Mouse (Mus musculus) midbrain, embryonic 11.5 days (tissue): ENCODE measurements around the gene Nup43. TPM values are rescaled to one million over a fixed set of nuclear protein-coding genes. Genes with fewer than 3 reads are reported as not detected.

Experiments
- ATAC-seq: fragments of 200-750 bp; cut with Nextera tagmentation; 2 replicates; pipeline ENCODE4 v1.8.0; 2017; ENCODE audit warnings: moderate TSS enrichment, moderate library complexity; ENCODE audit not compliant: low FRiP score
- DNase-seq: peaks from one replicate; pipeline ENCODE4 v3.0.0; 2015; ENCODE audit warnings: low spot score; ENCODE audit errors: missing footprints
- H3K27ac ChIP-seq: fragments of 300-500 bp; sonication (generic); 2 replicates; pipeline ENCODE4 v1.5.1; 2014; ENCODE audit warnings: low read depth, low read length
- H3K27me3 ChIP-seq: fragments of 300-500 bp; sonication (generic); 2 replicates; pipeline ENCODE4 v1.6.1; 2014; ENCODE audit warnings: mild to moderate bottlenecking, low read length, moderate library complexity, mixed read lengths; ENCODE audit not compliant: control insufficient read depth, insufficient read depth
- H3K36me3 ChIP-seq: fragments of 300-500 bp; sonication (generic); 2 replicates; pipeline ENCODE4 v1.6.1; 2014; ENCODE audit warnings: mild to moderate bottlenecking, low read length, moderate library complexity, mixed read lengths; ENCODE audit not compliant: control insufficient read depth, insufficient read depth
- H3K4me1 ChIP-seq: fragments of 300-500 bp; sonication (generic); 2 replicates; pipeline ENCODE4 v1.6.1; 2014; ENCODE audit warnings: low read length; ENCODE audit not compliant: control insufficient read depth, insufficient read depth
- H3K4me2 ChIP-seq: fragments of 300-500 bp; sonication (generic); 2 replicates; pipeline ENCODE4 v1.6.1; 2014; ENCODE audit warnings: mild to moderate bottlenecking, moderate library complexity
- H3K4me3 ChIP-seq: fragments of 300-500 bp; sonication (generic); 2 replicates; pipeline ENCODE4 v1.5.1; 2014; ENCODE audit warnings: low read depth, low read length
- H3K9ac ChIP-seq: fragments of 300-500 bp; sonication (generic); 2 replicates; pipeline ENCODE4 v1.6.1; 2014; ENCODE audit warnings: low read length
- H3K9me3 ChIP-seq: fragments of 300-500 bp; sonication (generic); 2 replicates; pipeline ENCODE4 v1.6.1; 2016; ENCODE audit warnings: low read length; ENCODE audit not compliant: control insufficient read depth
- WGBS: fragments of 180-500 bp; shearing (Covaris S2); extraction: QIAGEN DNeasy Blood & Tissue Kit; methylation state at CpG from one replicate; pipeline ENCODE4 v1.1.7; 2014; 5-methylcytosine and 5-hydroxymethylcytosine counted together
- polyA plus RNA-seq: library from polyadenylated mRNA; unstranded; fragments of >200 nt; fragmentation: Nextera tagmentation; extraction: Ambion mirVana; gene quantifications from 2 replicates; pipeline ENCODE4 v1.2.1, GENCODE M21; 2014

Nup43 gene
- polyA plus RNA-seq, 1 experiment from 2014 or later: 67.5 TPM

GRCm38 (mm10) chr10:7680731-7681301 lies 13.5 kb downstream of the Nup43 start, which contains the start of the genes Pcmt1 and Lats1:
Gene Pcmt1, minus strand, starts transcription at chr10:7681136.
Gene Lats1, plus strand, starts transcription at chr10:7681214.
- DNase-seq (peak; percentile 97), ATAC-seq (peak; percentile 94)
- Histone ChIP-seq H3K27ac (peak within 1 kb of the TSS; percentile 89), H3K36me3 (peaks cover 16% of the 10 kb centered on the region), H3K4me2 (peak within 1 kb of the TSS; percentile 70), H3K27me3 (no peaks in the 10 kb centered on the region), H3K4me1 (peaks cover 20% of the 10 kb centered on the region), H3K4me3 (peak within 1 kb of the TSS; percentile 98), H3K9me3 (no peaks in the 10 kb centered on the region), H3K9ac (peak within 1 kb of the TSS; percentile 99)
- WGBS: under 1% methylated on average over 64 of the region's 65 CpGs

- Histone ChIP-seq H3K9me3 (no peaks in the 10 kb centered on the region), H3K4me1 (peaks cover 20% of the 10 kb centered on the region), H3K36me3 (peaks cover 12% of the 10 kb centered on the region), H3K4me3 (peak overlapping the region; percentile 98), H3K4me2 (peak overlapping the region; percentile 70), H3K9ac (peak overlapping the region; percentile 99), H3K27ac (peak overlapping the region; percentile 89), H3K27me3 (no peaks in the 10 kb centered on the region)
- WGBS: 1% methylated on average over 53 of the region's 64 CpGs
- ATAC-seq: peak; percentile 88
- DNase-seq: peak; percentile 96
Observed at GRCm38 (mm10) chr10:7681343-7682025, 14.2 kb downstream of the Nup43 start.

- no peak for ATAC-seq
- H3K9ac ChIP-seq: peak overlapping the region; percentile 99
- H3K9me3 ChIP-seq: no peaks in the 10 kb centered on the region
- no peaks in the 10 kb centered on the region for H3K27me3 ChIP-seq
- no peak for DNase-seq
- H3K36me3 ChIP-seq: 0 out of 2 replicates have a peak, but pooled peaks cover 7% of the 10 kb centered on the region
- H3K27ac ChIP-seq: no peak overlapping the region
- WGBS: 73% methylated on average over 3 of the region's 3 CpGs
- peaks cover 20% of the 10 kb centered on the region for H3K4me1 ChIP-seq
- peak overlapping the region; percentile 98 for H3K4me3 ChIP-seq
- H3K4me2 ChIP-seq: peak overlapping the region; percentile 70
Observed at GRCm38 (mm10) chr10:7682249-7682648, 14.9 kb downstream of the Nup43 start.

- Histone ChIP-seq H3K9me3 (no peaks in the 10 kb centered on the region), H3K4me3 (no peak overlapping the region), H3K4me1 (peaks cover 9% of the 10 kb centered on the region), H3K36me3 (peaks cover 2% of the 10 kb centered on the region; the same call in 1 of the 2 replicates), H3K27ac (no peak overlapping the region), H3K4me2 (no peak overlapping the region), H3K27me3 (no peaks in the 10 kb centered on the region), H3K9ac (no peak overlapping the region)
- ATAC-seq (no peak), DNase-seq (no peak)
- WGBS: 95% methylated on average over 6 of the region's 6 CpGs
Observed at GRCm38 (mm10) chr10:7686902-7687301, 19.6 kb downstream of the Nup43 start.

- H3K4me3 ChIP-seq: no peak overlapping the region
- no peaks in the 10 kb centered on the region for H3K9me3 ChIP-seq
- no peak overlapping the region for H3K9ac ChIP-seq
- DNase-seq: no peak
- H3K4me2 ChIP-seq: no peak overlapping the region
- ATAC-seq: no peak
- no peaks in the 10 kb centered on the region for H3K27me3 ChIP-seq
- no peaks in the 10 kb centered on the region for H3K4me1 ChIP-seq
- no peak overlapping the region for H3K27ac ChIP-seq
- H3K36me3 ChIP-seq: peaks cover 21% of the 10 kb centered on the region
Observed at GRCm38 (mm10) chr10:7695286-7695685, 28.0 kb downstream of the Nup43 start.

- WGBS: 94% methylated on average over 3 of the region's 3 CpGs
- H3K9ac ChIP-seq: no peak overlapping the region
- H3K4me1 ChIP-seq: no peaks in the 10 kb centered on the region
- H3K36me3 ChIP-seq: peaks cover 33% of the 10 kb centered on the region
- no peaks in the 10 kb centered on the region for H3K9me3 ChIP-seq
- DNase-seq (no peak), ATAC-seq (no peak)
- no peak overlapping the region for H3K4me2 ChIP-seq
- H3K4me3 ChIP-seq: no peak overlapping the region
- no peak overlapping the region for H3K27ac ChIP-seq
- H3K27me3 ChIP-seq: no peaks in the 10 kb centered on the region
Observed at GRCm38 (mm10) chr10:7700120-7700519, 32.8 kb downstream of the Nup43 start.

- ATAC-seq (no peak), DNase-seq (no peak)
- Histone ChIP-seq H3K9me3 (no peaks in the 10 kb centered on the region), H3K4me1 (no peaks in the 10 kb centered on the region), H3K4me2 (no peak overlapping the region), H3K27ac (no peak overlapping the region), H3K36me3 (peaks cover 31% of the 10 kb centered on the region), H3K4me3 (no peak overlapping the region), H3K27me3 (no peaks in the 10 kb centered on the region), H3K9ac (no peak overlapping the region)
- 98% methylated on average over 6 of the region's 6 CpGs for WGBS
Observed at GRCm38 (mm10) chr10:7702586-7702985, 35.3 kb downstream of the Nup43 start.

GRCm38 (mm10) chr10:7710121-7710520 lies 42.8 kb downstream of the Nup43 start:
- 91% methylated on average over 5 of the region's 5 CpGs for WGBS
- H3K4me2 ChIP-seq: no peak overlapping the region

GRCm38 (mm10) chr10:7712506-7712905 lies 45.2 kb downstream of the Nup43 start:
- Histone ChIP-seq H3K4me2 (no peak overlapping the region), H3K27ac (no peak overlapping the region), H3K36me3 (peaks cover 18% of the 10 kb centered on the region; the same call in 1 of the 2 replicates), H3K9me3 (no peaks in the 10 kb centered on the region), H3K4me1 (no peaks in the 10 kb centered on the region), H3K9ac (no peak overlapping the region), H3K4me3 (no peak overlapping the region), H3K27me3 (no peaks in the 10 kb centered on the region)
- ATAC-seq (no peak), DNase-seq (peak; percentile 80)
- WGBS: 96% methylated on average over 13 of the region's 13 CpGs

More at GRCm38 (mm10) chr10:7710121-7710520, 42.8 kb downstream of the Nup43 start:
- no peak for ATAC-seq
- peak; percentile 72 for DNase-seq
- no peaks in the 10 kb centered on the region for H3K27me3 ChIP-seq
- H3K27ac ChIP-seq: no peak overlapping the region
- no peaks in the 10 kb centered on the region for H3K4me1 ChIP-seq
- H3K4me3 ChIP-seq: no peak overlapping the region
- peaks cover 18% of the 10 kb centered on the region; the same call in 1 of the 2 replicates for H3K36me3 ChIP-seq
- H3K9me3 ChIP-seq: no peaks in the 10 kb centered on the region
- H3K9ac ChIP-seq: no peak overlapping the region
